Mouse (Mus musculus) left cerebral cortex, adult 9 months (tissue): ENCODE data around the gene Pak4.
"Not testable (repeated sequence)": the region's sequence is repeated elsewhere in the genome, so short reads cannot be mapped to it uniquely, and the experiment has no call there.

Source experiments
- DNase-seq, 2 experiments: peaks; one replicate each; pipeline ENCODE4 v3.0.0; 2022; ENCODE audit warnings: low spot score in 2 of 2

Gene Pak4

DNA sequence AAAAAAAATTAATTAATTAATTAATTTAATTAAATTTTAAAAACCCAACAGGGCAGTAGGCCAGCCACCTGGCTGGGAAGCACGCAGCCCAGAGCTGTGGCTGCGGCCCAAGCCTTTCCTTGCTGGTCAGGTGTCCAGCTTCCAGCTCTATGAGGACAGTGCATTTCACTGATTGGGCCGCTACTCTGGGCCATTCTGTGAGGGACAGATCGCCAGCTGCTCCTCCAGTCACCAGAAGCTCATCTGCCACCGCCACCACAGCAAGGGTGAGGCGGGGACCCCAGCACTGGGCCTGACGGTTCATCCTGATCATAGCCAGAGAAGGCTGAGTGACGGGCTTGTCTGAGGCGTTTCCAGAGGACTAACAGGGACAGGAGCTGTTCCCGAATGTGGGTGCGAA is 36.0 kb downstream of the Pak4 start:
- DNase-seq = no peak

DNA sequence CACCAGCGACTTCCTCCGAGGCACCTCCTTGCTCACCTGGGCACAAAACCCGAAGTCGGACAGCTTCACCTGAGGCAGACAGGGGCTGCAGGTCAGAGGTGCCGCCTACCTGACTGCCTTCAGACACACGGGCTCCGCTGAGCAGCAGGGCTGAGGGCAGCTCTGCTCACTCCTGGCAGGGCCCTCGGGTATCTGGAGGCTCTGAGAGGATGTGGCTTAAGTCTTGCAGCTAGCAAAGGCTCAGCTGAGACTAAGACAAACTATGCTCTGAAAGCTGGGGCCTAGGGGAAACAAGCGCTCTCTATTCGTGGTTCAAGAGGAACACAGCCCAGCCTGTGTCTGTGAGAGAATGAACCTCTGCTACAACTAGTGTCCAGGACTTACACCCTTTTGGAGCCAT is 37.1 kb downstream of the Pak4 start:
- DNase-seq = no peak

DNA sequence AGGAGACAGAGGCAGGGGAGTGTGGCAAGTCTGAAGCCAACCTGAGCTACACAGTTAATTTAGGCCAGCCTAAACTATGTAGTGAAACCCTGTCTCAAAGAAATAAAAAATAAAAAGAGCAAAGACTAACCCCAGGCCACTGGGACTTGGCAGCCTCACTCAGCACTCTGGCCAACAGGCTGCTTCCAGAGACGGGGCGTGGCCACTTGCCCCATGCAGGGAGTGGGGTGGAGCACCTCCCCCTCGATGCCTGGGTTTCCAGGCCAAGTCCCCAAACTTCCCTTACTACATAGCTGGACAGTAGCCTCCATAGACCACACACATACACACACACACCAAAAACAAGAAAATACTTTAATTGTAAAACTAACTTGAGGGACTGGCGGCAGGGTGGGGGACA is 39.5 kb downstream of the Pak4 start:
- no peak for DNase-seq

DNA sequence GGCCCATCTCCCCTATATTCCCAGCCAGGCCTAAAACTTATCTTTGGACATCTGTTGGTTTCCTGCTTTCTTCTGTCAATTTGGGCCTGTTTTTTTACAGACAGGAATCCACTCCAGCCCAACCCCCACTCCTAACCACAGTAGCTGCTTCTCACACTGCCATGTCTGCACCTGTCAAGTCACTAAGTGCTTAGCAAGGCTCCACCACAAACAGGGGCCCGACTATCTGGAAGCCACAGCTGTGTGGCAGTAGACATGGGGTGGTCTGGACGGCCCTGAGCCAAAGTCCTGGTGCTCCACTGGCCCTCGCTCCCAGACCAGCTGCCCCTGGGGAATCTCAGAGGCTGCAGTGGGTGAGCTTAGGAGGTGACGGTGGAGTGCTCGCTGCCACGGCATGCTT is 40.3 kb downstream of the Pak4 start:
- no peak for DNase-seq

DNA sequence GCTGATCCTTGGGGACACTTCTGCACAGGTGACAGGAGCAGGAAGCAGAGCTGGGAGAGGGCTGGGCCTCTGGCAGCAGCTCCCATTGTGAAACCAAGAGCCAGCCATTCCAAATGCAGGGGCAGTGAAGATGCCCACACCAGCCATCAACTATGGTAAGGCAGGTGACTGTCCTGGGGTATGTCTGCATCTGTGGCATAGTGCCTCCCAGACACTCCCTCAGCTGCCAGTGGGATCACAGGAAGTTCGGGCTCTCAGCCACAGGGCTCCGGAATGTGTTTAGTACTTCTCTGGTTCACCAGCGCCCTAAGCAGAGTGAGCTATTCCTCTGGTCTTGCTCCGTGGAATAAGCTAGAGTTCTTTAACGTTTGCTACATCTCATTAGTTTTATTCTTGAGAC is 40.9 kb downstream of the Pak4 start:
- DNase-seq = no peak

DNA sequence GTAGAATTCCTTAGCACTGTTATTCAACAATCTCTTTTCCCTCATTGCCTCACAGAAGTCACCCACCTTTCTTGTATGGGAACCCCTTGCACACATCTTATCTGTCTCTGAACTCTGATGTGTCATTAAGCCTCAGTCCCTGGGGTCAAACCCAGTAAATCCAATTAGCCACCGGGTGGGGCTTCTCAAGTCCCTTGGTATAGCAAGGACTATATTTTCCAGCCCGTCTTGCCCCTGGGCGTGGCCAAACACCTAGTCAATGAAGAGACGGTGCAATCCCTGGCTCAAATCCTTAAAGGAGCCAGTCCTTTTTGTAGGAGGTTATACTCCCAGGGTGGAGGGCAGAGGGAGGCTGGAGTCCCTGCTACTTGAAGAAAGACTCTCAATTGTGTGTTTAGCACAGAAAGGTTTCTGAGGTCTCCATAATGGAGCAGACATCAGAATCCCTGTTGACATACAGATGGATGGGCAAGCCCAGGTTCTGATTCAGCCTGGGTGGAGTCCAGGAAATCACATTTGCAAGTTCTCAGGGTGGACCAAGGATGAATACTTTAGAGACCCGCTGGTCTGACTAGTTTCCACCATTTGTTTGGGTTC is 41.9 kb downstream of the Pak4 start:
- no peak for DNase-seq

DNA sequence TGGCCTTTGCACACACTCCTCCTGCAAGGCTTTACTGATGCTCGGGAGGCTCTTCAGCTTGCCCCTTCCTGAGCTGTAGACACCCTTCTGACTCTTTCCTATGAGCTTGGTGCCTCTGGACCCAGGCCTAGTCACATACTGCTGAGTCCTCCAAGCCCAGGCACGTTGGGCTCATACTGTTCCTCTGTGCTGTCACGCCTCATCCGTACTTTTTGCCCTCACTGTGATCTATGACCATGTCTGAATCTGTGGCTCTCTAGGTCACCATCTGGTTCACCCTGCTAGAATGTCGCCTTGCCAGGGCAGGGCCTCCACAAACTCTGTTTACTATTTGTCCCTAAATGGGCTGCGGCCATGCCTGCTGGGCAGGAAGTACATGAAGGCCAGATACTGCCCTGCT is 44.9 kb downstream of the Pak4 start:
- no peak for DNase-seq

DNA sequence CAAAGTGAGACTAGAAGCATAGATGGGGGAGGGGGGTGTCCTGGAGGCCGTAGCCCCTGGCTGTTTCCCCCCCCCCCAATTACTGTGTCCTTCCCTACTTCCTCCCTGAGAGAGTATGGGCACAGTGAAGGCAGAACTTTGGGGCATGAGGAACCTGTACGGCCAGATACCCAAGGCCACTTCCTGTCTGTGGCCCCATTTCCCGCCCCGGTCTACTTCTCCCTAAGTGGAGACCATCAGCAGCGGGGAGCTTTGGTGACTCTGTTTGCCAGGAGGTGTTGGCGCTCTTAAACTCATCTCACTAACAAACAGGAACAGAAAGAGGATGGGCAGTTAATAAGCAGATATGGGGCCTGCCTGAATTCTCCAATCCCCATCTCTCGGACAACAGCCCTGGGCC is 50.4 kb downstream of the Pak4 start:
- no peak for DNase-seq

DNA sequence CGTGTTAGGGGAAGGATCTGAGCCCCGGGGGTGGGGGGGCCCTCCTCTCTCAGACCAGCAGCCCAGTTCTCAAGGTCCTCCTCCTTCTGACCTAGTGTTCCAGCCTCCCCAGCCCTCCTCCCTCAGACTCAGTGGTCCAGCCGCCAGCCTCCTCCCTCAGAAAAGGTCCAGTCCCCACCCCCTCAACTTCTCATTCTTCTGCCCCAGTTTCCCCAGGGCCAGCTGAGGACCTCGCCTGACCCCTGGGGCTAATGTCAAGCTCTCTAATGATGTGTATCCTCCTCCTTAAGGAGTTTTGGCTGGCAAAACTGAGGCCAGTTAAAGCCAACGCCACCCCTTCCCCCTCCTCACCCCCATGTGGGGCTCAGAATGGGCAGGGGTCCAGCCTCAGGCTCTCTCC is 50.8 kb downstream of the Pak4 start, which contains the start of gene Nccrp1:
Gene Nccrp1, minus strand, starts transcription at position 101 of the 400 bp plus-strand sequence.
- DNase-seq = no peak

DNA sequence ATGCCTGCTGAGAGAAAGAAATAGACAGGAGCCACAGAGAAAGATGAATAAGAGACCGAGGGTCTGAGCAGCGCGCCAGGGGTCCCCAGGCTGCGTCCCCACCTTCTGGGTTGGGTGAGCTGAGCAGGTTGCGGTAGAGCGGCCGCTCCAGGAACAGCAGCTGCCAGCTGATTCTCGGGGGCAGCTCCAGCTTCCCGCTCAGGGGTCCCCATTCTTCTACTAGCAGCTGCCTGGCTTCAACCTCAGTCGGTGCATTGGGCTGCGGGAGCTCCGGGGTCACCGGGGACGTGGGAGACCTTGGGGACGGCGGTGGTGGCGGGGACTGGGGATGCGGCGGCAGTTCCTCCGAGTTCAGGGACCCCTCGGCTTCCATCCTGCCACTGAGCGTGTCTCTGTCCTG is 51.3 kb downstream of the Pak4 start:
- no peak for DNase-seq

DNA sequence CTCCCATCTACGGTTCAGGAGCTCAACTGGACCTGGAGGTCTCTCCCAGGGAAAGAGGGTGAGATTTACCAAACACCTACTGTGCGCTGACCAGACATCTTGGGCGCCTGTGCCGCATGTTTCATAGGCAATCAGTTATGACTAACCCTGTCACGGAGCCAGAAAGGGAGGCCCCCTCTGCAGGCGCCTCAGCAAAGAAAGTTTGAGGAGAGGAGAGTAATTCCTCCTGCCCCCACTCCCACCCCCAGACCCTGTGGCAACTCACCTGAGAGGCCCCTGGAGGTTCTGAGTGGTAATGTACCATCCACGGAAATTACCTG is 52.1 kb downstream of the Pak4 start:
- DNase-seq = no peak

DNA sequence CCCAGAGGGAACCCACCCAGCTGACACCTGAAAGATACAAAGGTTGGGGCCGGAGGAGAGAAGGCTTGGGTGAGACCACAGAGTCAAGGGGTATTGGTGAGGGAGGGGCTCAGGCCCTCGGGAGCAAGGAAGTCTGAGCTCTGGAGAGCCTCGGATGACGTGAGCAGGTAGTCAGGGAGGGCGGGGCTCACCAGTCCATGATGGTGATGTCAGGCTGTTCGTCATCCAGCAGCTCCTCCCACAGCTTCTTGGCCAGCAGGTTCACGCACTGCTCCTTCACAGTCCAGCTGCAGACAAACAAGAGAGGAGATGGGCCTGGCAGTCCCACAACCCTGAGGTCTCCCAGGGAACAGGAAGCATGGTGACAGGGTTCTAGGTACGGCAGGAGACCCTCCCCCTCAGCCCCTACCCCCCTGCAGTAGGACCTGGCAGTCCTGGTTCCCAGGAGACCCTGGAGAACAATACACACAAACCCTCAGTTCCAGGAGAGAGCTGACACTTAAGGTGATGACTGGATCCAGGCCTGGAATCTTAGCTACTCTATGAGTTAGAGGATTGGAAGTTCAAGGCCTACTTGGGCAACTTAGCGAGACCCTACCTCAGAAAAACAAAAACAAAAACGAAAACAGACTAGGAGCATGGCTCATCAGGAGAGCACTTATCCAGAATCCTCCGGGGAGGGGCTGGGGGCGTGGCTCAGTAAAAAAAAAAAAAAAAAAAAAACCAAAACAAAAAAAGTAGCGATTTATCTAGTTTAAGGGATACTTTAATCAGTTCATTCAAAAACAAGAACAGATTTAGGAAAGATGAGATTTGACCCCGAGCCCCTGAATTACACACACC is 52.7 kb downstream of the Pak4 start:
- DNase-seq = no peak

DNA sequence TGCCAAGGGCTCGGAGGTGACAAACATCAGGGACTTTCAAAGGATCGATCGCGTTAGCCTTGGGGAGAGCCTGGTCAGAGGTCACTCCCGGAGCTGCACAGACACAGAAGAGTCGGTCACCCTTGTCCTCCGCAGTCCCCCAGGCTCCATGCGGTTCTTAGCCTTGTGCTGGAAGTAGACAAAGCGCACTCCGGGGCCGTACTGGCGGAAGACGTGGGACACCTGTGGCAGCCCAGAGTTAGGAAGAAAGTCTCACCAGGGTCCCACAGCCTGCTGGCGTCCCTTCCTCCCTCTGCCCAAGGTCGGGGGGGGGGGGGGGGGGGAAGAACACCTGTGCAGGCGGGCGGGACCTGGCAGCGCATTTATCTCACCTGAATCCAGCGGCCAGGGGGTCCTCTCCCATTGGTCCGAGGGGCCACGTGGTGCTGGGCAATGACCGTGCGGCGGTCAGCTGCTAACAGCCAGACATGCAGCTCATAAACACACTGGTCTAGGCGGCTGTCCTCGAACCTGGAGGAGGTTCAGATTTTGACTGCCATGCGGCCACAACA is 53.9 kb downstream of the Pak4 start:
- no peak for DNase-seq

DNA sequence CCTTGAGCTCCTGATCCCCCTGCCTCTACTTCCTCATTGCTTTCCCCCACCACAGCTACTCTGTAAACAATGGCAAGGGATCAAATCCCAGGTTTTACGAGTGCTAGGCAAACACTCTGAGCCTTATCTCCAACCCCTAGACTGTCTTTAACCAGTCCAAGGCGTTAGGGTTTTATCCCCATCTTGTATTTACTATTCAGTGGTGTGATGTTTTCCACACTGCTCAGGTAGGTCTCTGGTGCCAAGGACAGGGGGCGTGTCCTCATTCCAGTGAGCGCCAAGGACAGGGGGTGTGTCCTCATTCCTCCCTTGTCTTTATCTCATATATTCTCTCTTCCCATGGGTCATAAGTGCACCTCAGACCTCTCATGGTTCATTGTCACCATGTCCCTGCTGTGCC is 57.5 kb downstream of the Pak4 start, which contains the start of gene Sycn:
Gene Sycn, plus strand, starts transcription at position 360 of the 400 bp plus-strand sequence.
- DNase-seq = no peak

DNA sequence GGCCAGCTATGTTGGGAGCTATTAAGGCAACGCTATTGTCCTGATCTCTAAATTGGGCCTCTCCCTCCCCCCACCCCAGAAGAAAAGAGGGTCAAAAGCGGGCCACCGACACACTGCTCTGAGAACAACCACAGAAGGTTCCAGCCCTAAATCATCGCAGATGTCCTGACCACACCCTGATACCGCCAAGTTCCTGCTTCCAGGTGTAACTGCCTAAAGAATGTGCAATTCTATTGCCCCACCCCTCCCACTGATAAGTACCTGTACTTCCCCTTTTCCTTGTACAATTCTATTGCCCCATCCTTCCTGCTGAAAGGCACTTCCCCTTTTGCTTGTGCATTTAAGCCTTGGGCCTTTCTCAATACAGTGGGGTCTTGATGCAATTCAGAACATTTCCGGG is 59.1 kb downstream of the Pak4 start:
- not testable (repeated sequence) for DNase-seq

DNA sequence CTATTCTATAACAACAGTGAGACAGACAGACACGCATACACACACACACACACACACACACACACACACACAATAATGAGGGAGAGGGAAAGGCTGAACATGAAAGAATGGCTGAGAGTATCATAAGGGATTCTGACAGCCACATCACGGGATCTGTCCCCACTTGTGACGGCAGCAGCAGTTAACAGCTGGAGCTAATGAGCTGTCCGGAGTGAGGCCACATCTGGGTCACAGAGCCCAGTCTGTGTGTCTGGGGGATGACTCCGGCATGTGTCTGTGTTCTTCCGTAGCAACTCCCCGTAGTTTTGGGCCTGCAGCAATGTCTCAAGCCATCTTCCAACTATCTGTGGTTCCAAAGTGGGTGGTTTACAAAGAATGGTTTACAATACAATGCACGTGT is 66.0 kb downstream of the Pak4 start:
- no peak for DNase-seq

DNA sequence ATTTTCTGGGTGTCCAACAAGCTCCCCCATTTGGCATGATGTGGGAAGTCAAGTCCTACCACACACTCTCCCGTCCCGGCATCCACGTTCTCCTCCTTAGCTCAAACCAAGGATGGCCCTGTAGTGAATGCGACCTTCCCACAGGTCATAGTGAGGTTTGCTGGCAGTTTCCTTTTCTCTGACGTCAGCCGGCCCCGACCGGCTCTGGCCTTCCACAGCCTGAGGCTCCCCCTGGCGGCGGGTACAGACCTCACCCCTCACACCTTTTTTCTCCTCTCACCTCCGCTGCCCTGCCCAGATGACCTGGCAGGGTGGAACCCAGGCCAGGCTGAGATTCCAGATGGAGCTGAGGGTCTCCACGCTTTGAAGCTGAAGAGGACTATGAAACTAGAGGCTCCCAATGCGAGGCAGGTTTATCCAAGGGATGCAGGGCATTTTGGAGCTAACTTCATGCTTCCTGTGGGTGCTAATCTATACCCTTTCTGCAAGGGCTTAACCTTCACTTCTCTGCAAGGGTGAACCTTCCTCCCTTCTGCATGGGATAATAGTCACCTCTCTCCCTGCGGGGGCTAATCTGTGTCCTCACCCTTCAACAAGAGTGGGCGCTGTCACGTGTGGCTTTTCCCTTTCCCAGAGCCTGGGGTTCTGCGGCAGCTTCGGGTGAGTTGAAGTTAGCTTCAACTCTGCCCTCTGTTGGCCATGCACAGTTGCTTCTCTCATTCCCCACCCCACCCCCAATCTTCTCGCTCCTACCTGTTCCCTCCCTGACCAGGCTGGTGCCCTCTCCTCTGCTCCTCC is 69.9 kb downstream of the Pak4 start:
- peak in 1 of 2 experiments; percentile 61 for DNase-seq

DNA sequence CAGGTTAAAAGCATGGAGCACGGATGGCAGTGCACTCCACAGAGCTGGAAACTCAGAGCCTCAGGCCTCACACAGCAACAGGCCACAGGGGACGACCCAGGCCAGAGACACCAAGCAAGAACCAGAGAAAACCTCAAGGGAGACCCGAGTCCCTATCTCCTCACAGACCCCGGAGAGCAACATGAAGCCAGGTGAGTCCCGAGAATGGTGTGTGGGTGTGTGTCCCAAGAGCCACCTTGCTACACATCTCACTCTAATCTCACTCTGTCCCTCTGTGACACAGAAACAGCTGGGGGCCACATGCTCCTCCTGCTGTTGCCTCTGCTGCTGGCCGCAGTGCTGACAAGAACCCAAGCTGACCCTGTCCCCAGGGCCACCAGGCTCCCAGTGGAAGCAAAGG is 75.4 kb downstream of the Pak4 start, which contains the start of gene Ifnl3:
Gene Ifnl3, plus strand, starts transcription at position 301 of the 400 bp plus-strand sequence.
- DNase-seq = not testable (repeated sequence)

DNA sequence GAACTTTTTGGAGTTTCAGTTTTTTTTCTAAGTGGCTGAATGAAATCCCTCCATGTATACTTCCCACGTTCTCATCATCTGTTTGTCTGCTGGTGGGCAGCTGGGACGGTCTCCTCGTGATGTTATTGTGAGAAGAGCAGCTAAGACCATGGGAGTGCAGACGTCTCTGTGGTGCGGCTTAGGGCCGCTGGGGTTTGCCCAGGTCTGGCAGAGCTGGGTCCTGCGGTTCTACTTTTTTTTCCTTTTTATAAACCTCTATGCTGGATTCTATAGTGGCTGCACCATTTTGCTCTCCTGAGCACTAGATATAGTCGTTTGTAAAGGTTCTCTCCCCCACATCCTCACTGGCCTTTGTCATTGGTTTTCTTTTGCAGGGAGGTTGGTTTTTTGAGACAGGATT is 86.5 kb downstream of the Pak4 start:
- DNase-seq = no peak

DNA sequence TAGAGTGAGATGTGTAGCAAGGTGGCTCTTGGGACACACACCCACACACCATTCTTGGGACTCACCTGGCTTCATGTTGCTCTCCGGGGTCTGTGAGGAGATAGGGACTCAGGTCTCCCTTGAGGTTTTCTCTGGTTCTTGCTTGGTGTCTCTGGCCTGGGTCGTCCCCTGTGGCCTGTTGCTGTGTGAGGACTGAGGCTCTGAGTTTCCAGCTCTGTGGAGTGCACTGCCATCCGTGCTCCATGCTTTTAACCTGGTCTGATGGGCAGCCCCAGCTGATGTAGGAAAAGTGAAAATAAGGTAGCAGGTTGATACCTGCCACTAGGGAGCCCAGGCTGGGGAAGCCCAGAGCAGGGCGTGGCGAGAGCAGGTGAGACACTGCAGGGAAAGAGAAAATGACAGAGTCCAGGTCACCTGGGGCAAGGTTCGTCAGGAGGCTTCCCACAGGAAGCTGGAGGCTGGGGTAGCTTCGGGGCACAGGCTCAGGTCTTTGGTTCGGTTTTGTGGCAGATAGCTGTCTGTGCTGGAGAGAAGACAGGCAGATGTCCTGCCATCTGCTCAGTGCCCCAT is 87.5 kb downstream of the Pak4 start, which contains the start of gene Ifnl2:
Gene Ifnl2, minus strand, starts transcription at position 51 of the 570 bp plus-strand sequence.
- not testable (repeated sequence) for DNase-seq

DNA sequence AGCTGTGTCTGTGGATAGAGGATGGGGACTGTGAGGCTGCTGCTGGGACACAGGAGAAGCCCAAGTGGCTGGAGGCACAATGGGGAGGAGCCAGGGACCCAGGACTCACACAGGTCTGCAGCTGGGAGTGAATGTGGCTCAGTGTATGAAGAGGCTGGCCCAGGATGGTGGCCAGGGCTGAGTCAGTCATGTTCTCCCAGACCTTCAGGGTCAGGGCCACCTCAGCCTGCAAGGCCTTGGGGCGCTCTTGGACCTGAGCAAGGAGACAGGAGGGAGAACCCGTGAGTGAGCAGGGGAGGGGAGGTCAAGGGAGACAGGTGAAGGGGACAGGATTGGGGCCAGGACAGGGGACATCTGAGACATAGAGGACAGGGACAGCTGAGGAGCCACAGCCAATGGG is 88.9 kb downstream of the Pak4 start:
- DNase-seq = not testable (repeated sequence)
